Mouse (Mus musculus) limb, embryonic 11.5 days (tissue): Measurements from ENCODE around the gene 6820408C15Rik. TPM values are rescaled to one million over a fixed set of nuclear protein-coding genes. Genes with fewer than 3 reads are reported as not detected.

ENCODE experiments used
- ATAC-seq: fragments of 200-750 bp; cut with Nextera tagmentation; 2 replicates; pipeline ENCODE4 v1.8.0; 2017; ENCODE audit warnings: low read depth; ENCODE audit not compliant: insufficient number of reproducible peaks, low FRiP score, low TSS enrichment
- DNase-seq: peaks from one replicate; pipeline ENCODE4 v3.0.0-alpha.2; 2015; ENCODE audit warnings: low spot score
- H3K27ac ChIP-seq: fragments of 300-500 bp; sonication (generic); replicated peaks from 2 replicates; pipeline ENCODE4 v1.5.1; 2014; ENCODE audit warnings: low read depth, mild to moderate bottlenecking, low read length
- H3K27me3 ChIP-seq: fragments of 300-500 bp; sonication (generic); 2 replicates; pipeline ENCODE4 v1.6.1; 2014; ENCODE audit warnings: mild to moderate bottlenecking, low read length, mixed read lengths; ENCODE audit not compliant: control insufficient read depth, insufficient read depth
- H3K36me3 ChIP-seq: fragments of 300-500 bp; sonication (generic); 2 replicates; pipeline ENCODE4 v1.6.1; 2014; ENCODE audit warnings: mild to moderate bottlenecking, low read length, moderate library complexity, mixed read lengths; ENCODE audit not compliant: control insufficient read depth, insufficient read depth
- H3K4me1 ChIP-seq: fragments of 300-500 bp; sonication (generic); 2 replicates; pipeline ENCODE4 v1.6.1; 2014; ENCODE audit warnings: low read length, mixed read lengths; ENCODE audit not compliant: control insufficient read depth, insufficient read depth
- H3K4me2 ChIP-seq: fragments of 300-500 bp; sonication (generic); 2 replicates; pipeline ENCODE4 v1.6.1; 2014; ENCODE audit warnings: low read depth, mild to moderate bottlenecking, moderate library complexity; ENCODE audit not compliant: severe bottlenecking
- H3K4me3 ChIP-seq: fragments of 300-500 bp; sonication (generic); 2 replicates; pipeline ENCODE4 v1.5.1; 2014; ENCODE audit warnings: low read depth, low read length
- H3K9ac ChIP-seq: fragments of 300-500 bp; sonication (generic); 2 replicates; pipeline ENCODE4 v1.6.1; 2014; ENCODE audit warnings: mild to moderate bottlenecking, low read length
- H3K9me3 ChIP-seq: fragments of 300-500 bp; sonication (generic); 2 replicates; pipeline ENCODE4 v1.6.1; 2016; ENCODE audit warnings: low read length; ENCODE audit not compliant: control insufficient read depth
- WGBS: fragments of 180-500 bp; shearing (Covaris S2); extraction: QIAGEN DNeasy Blood & Tissue Kit; methylation state at CpG from one replicate; pipeline ENCODE4 v1.1.7; 2014; 5-methylcytosine and 5-hydroxymethylcytosine counted together
- polyA plus RNA-seq: library from polyadenylated mRNA; unstranded; fragments of >200 nt; fragmentation: Nextera tagmentation; extraction: Ambion mirVana; gene quantifications from 2 replicates; pipeline ENCODE4 v1.2.1, GENCODE M21; 2014

6820408C15Rik gene
- polyA plus RNA-seq, 1 experiment from 2014 or later, result 0.15 TPM

- no peak overlapping the region for H3K4me3 ChIP-seq
- H3K27ac ChIP-seq, result no peak overlapping the region
- H3K36me3 ChIP-seq, result no peaks in the 10 kb centered on the region
- H3K4me1 ChIP-seq, result peaks cover 4% of the 10 kb centered on the region; the same call in 1 of the 2 replicates
- no peak overlapping the region for H3K9ac ChIP-seq
- 84% methylated on average over 2 of the region's 2 CpGs for WGBS
- no peak overlapping the region for H3K4me2 ChIP-seq
- no peaks in the 10 kb centered on the region for H3K9me3 ChIP-seq
- no peaks in the 10 kb centered on the region for H3K27me3 ChIP-seq
- DNase-seq, result no peak
- no peak for ATAC-seq
Measured at GRCm38 (mm10) chr2:152439833-152440232, 24.4 kb downstream of the 6820408C15Rik start.

GRCm38 (mm10) chr2:152442322-152442721 is 26.9 kb downstream of the 6820408C15Rik start:
- no peak for ATAC-seq
- no peak overlapping the region for H3K9ac ChIP-seq
- no peaks in the 10 kb centered on the region for H3K27me3 ChIP-seq
- no peaks in the 10 kb centered on the region for H3K9me3 ChIP-seq
- H3K4me3 ChIP-seq, result no peak overlapping the region
- H3K27ac ChIP-seq, result no peak overlapping the region
- WGBS, result 87% methylated on average over 4 of the region's 4 CpGs
- H3K36me3 ChIP-seq, result no peaks in the 10 kb centered on the region
- H3K4me1 ChIP-seq, result peaks cover 1% of the 10 kb centered on the region; the same call in 1 of the 2 replicates
- no peak overlapping the region; the same call in 1 of the 2 replicates for H3K4me2 ChIP-seq
- DNase-seq, result no peak

DNA sequence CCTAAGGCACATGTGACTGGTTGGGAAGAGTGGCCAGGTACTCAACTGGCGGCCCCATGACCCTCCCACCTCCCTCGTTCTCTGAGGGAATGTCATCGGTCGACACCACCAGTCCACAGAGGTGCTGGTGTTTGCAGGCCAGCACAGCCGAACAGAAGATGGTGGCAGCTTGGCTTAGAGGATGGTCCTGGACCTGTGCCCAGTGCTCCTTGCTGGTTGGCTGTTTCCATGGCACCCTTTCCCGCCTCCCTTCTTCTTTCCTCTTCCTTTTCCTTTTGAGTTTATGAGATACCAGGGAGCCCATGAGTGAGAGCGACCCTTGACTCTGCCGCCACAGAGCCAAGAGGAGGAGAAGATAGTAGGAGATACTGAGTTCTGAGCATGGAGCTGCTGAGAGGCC is 27.9 kb downstream of the 6820408C15Rik start:
- Histone ChIP-seq H3K9ac (no peak overlapping the region), H3K36me3 (no peaks in the 10 kb centered on the region), H3K4me2 (no peak overlapping the region), H3K4me1 (no peaks in the 10 kb centered on the region), H3K4me3 (no peak overlapping the region), H3K27me3 (no peaks in the 10 kb centered on the region), H3K9me3 (no peaks in the 10 kb centered on the region), H3K27ac (no peak overlapping the region)
- 87% methylated on average over 8 of the region's 8 CpGs for WGBS
- no peak for DNase-seq
- no peak for ATAC-seq

GRCm38 (mm10) chr2:152446642-152447041 is 31.3 kb downstream of the 6820408C15Rik start:
- no peak overlapping the region for H3K27ac ChIP-seq
- H3K9ac ChIP-seq, result no peak overlapping the region

GRCm38 (mm10) chr2:152447461-152447860 is 32.1 kb downstream of the 6820408C15Rik start:
- ATAC-seq (no peak), DNase-seq (no peak)
- no peak overlapping the region for H3K9ac ChIP-seq
- no peak overlapping the region for H3K27ac ChIP-seq
- H3K4me2 ChIP-seq, result no peak overlapping the region
- H3K36me3 ChIP-seq, result no peaks in the 10 kb centered on the region
- no peaks in the 10 kb centered on the region for H3K27me3 ChIP-seq
- WGBS, result 62% methylated on average over 5 of the region's 5 CpGs
- no peaks in the 10 kb centered on the region for H3K9me3 ChIP-seq
- H3K4me3 ChIP-seq, result no peak overlapping the region
- no peaks in the 10 kb centered on the region for H3K4me1 ChIP-seq

More at GRCm38 (mm10) chr2:152446642-152447041, 31.3 kb downstream of the 6820408C15Rik start:
- Histone ChIP-seq H3K9me3 (no peaks in the 10 kb centered on the region), H3K4me1 (no peaks in the 10 kb centered on the region), H3K36me3 (no peaks in the 10 kb centered on the region), H3K4me3 (no peak overlapping the region), H3K27me3 (no peaks in the 10 kb centered on the region), H3K4me2 (no peak overlapping the region)
- DNase-seq (no peak), ATAC-seq (no peak)
- WGBS, result 81% methylated on average over 2 of the region's 2 CpGs

DNA sequence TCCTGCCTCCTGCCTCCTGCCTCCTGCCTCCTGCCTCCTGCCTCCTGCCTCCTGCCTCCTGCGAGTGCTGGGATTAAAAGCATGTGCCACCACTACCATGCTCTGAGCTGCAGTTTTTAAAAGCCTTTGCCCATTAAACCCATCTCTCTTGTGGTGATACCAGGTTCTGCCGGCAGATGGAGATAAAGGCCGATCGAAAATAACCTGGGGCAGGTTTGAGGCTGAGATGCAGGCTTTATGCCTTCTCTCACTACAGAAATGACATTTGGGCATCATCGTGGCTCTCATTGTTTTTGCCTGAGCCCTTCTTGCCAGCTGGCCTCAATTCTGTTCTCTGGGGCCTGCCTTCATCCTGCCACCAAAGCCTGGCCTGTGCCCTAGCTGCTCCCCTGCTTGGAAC is 34.9 kb downstream of the 6820408C15Rik start:
- Histone ChIP-seq H3K9ac (no peak overlapping the region), H3K36me3 (no peaks in the 10 kb centered on the region), H3K9me3 (no peaks in the 10 kb centered on the region), H3K4me1 (no peaks in the 10 kb centered on the region), H3K4me3 (no peak overlapping the region), H3K27me3 (no peaks in the 10 kb centered on the region), H3K4me2 (no peak overlapping the region), H3K27ac (no peak overlapping the region)
- no peak for ATAC-seq
- 7% methylated on average over 5 of the region's 5 CpGs for WGBS
- peak; percentile 84 for DNase-seq

DNA sequence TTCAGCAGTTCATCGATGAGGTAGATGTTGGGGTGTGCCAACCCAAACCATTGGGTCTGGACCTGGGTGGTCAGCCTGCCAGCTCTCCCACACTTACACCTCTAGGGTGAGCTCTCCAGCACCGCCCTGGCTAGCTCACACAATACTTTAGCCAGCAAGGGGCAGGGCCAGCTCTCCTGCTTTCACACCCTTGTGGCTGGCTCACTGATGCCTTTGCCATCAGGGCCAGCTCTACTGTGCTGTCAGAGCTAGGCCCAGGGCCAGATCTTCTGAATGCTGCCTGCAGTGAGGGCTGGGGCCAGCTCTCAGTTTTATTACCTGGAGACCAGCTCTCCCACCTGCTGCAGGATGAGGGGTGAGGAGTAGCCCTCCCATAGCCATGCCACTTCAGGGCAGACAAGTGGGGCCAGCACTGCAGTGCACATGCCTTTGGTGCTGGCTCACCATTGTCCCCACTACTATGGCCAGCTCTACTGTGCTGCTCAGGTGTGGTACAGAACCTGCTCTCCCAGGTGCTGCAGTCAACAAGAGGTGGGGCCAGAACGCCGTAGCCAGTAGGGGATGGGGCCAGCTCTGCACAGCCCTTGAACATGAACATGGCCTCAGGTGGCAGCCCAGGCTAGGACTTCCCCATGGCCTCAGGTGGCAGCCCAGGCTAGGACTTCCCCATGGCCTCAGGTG is 36.9 kb downstream of the 6820408C15Rik start:
- H3K4me1 ChIP-seq, result no peaks in the 10 kb centered on the region
- H3K9me3 ChIP-seq, result no peaks in the 10 kb centered on the region
- H3K4me2 ChIP-seq, result no peak overlapping the region
- no peak overlapping the region for H3K27ac ChIP-seq
- H3K9ac ChIP-seq, result no peak overlapping the region
- ATAC-seq (peak; percentile 51; the same call in 1 of the 2 replicates), DNase-seq (no peak)
- WGBS, result 66% methylated on average over 4 of the region's 4 CpGs
- no peak overlapping the region for H3K4me3 ChIP-seq
- H3K27me3 ChIP-seq, result no peaks in the 10 kb centered on the region
- H3K36me3 ChIP-seq, result no peaks in the 10 kb centered on the region

DNA sequence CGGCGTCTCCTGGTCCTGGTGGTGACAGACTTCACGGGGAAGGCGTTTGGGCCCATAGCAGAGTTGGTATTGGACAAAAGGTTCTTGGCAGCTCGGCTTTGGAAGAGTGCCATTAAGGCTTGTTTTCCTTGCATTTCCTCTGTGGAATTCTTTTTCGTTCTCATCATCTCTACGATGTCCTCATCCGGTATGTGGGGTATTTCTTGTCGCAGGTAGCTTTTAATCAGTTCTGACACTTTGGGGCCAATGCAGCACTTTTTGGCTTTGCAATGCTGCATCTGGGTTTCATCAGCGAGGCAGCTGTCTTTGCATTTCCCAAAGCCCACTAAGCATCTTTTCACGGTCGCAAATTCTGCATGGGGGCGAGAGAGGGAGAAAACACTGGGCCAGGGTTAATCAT is 43.9 kb downstream of the 6820408C15Rik start:
- DNase-seq (no peak), ATAC-seq (no peak)
- Histone ChIP-seq H3K4me3 (no peak overlapping the region), H3K27ac (no peak overlapping the region), H3K4me2 (no peak overlapping the region), H3K9ac (no peak overlapping the region), H3K4me1 (no peaks in the 10 kb centered on the region), H3K27me3 (no peaks in the 10 kb centered on the region), H3K36me3 (no peaks in the 10 kb centered on the region), H3K9me3 (no peaks in the 10 kb centered on the region)
- WGBS, result 49% methylated on average over 13 of the region's 13 CpGs
